ENCODE assay signal across 12 mouse cellular contexts in the genomic region with DNA sequence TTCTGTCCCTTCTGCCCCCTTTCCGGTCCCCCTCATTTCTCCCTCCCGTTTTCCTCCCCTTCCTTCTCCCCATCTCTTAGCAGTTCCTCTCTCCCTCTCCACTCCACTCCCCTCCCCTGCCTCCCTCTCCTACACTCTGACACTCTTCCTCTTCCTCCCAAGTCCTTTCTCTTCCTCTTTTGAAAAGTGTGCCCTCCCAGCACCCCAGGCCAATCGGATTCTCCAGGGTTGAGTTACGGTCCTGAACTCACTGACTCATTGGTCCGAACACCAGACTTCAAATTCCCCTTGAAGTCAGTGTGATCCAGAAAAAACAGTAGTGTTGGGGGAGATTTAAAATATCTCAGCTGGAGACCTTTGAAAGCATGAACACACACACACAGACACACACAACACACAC.
DNase-seq lines count a peak whose midpoint lies in the region; ATAC-seq lines count a peak whose summit lies in the region.
"Had no signal": no experiment of that assay in that cellular context is flagged by ENCODE, and none has a peak within 500 bp of the region (broad histone marks: within the 10 kb centered on the region; RNA-seq: fewer than 3 reads in every experiment).

No protein-coding gene starts in this region.

- no peak overlapping the region for H3K9ac ChIP-seq in kidney, embryonic 16.5 days (replicated peaks; ENCODE audit: low read length)
- H3K9ac ChIP-seq in embryonic facial prominence, embryonic 13.5 days = no peak overlapping the region
- no peak overlapping the region for H3K9ac ChIP-seq in forebrain, embryonic 12.5 days

- no peaks in the 10 kb centered on the region for H3K27me3 ChIP-seq in kidney, embryonic 16.5 days (ENCODE audit: insufficient read depth, low read length)
- H3K27me3 ChIP-seq in embryonic facial prominence, embryonic 13.5 days = no peaks in the 10 kb centered on the region
- peaks cover 8% of the 10 kb centered on the region for H3K27me3 ChIP-seq in megakaryocyte, embryonic 14.5 days (replicated peaks)
- H3K27me3 ChIP-seq in forebrain, embryonic 12.5 days = no peaks in the 10 kb centered on the region

- WGBS in kidney, embryonic 16.5 days = 22% methylated on average over 5 of the region's 5 CpGs
- 9% methylated on average over 5 of the region's 5 CpGs for WGBS in embryonic facial prominence, embryonic 13.5 days
- WGBS in forebrain, embryonic 12.5 days = 22% methylated on average over 5 of the region's 5 CpGs

- peak overlapping the region; percentile 13 for H3K4me2 ChIP-seq in kidney, embryonic 16.5 days (replicated peaks; ENCODE audit: low read depth, low read length)
- H3K4me2 ChIP-seq in embryonic facial prominence, embryonic 13.5 days = peak overlapping the region; percentile 45
- H3K4me2 ChIP-seq in forebrain, embryonic 12.5 days = no peak overlapping the region

- peak; percentile 52 for DNase-seq in embryo, embryonic 10 days (ENCODE audit: low spot score)
- no peak for DNase-seq in embryo, embryonic 11 days
- no peak for DNase-seq in kidney, postnatal 25 days
- DNase-seq in cerebellum, adult 9-10 months = no peak
- DNase-seq: adrenal gland, adult 8-10 months; cerebellum, postnatal 25 days; gastrocnemius, postnatal 10 days; kidney, postnatal 10 days had no signal

- no peaks in the 10 kb centered on the region for H3K36me3 ChIP-seq in kidney, embryonic 16.5 days (ENCODE audit: insufficient read depth, low read length)
- no peaks in the 10 kb centered on the region for H3K36me3 ChIP-seq in embryonic facial prominence, embryonic 13.5 days
- no peaks in the 10 kb centered on the region for H3K36me3 ChIP-seq in megakaryocyte, embryonic 14.5 days (replicated peaks; ENCODE audit: low read length)
- no peaks in the 10 kb centered on the region for H3K36me3 ChIP-seq in forebrain, embryonic 12.5 days (replicated peaks)

- H3K4me1 ChIP-seq in kidney, embryonic 16.5 days (ENCODE audit: insufficient read depth, low read length) = peaks cover 21% of the 10 kb centered on the region
- peaks cover 32% of the 10 kb centered on the region for H3K4me1 ChIP-seq in embryonic facial prominence, embryonic 13.5 days
- peaks cover 22% of the 10 kb centered on the region for H3K4me1 ChIP-seq in megakaryocyte, embryonic 14.5 days
- peaks cover 26% of the 10 kb centered on the region for H3K4me1 ChIP-seq in forebrain, embryonic 12.5 days

- no peak overlapping the region for H3K4me3 ChIP-seq in kidney, embryonic 16.5 days (ENCODE audit: low read length)
- peak overlapping the region; percentile 24 for H3K4me3 ChIP-seq in embryonic facial prominence, embryonic 13.5 days
- peak overlapping the region; percentile 26 for H3K4me3 ChIP-seq in megakaryocyte, embryonic 14.5 days (replicated peaks)
- no peak overlapping the region for H3K4me3 ChIP-seq in forebrain, embryonic 12.5 days (replicated peaks)

- H3K9me3 ChIP-seq in kidney, embryonic 16.5 days (ENCODE audit: low read length) = no peaks in the 10 kb centered on the region; the same call in 1 of the 2 replicates
- no peaks in the 10 kb centered on the region for H3K9me3 ChIP-seq in embryonic facial prominence, embryonic 13.5 days
- H3K9me3 ChIP-seq in megakaryocyte, embryonic 14.5 days = peaks cover 26% of the 10 kb centered on the region
- 0 out of 2 replicates have a peak, but pooled peaks cover 3% of the 10 kb centered on the region for H3K9me3 ChIP-seq in forebrain, embryonic 12.5 days

- no peak for ATAC-seq in kidney, embryonic 16.5 days (ENCODE audit: low FRiP score, low TSS enrichment)
- no peak for ATAC-seq in embryonic facial prominence, embryonic 13.5 days (ENCODE audit: insufficient number of reproducible peaks, insufficient read depth, low FRiP score, low TSS enrichment, low read depth)
- ATAC-seq in forebrain, embryonic 12.5 days (ENCODE audit: low FRiP score) = no peak

- no peak overlapping the region for H3K27ac ChIP-seq in kidney, embryonic 16.5 days (ENCODE audit: low read length)
- H3K27ac ChIP-seq in embryonic facial prominence, embryonic 13.5 days = peak overlapping the region; percentile 68; the same call in 1 of the 2 replicates
- H3K27ac ChIP-seq in forebrain, embryonic 12.5 days = no peak overlapping the region

Comparison
In these comparisons a context has a peak if more than half of its experiments do, and no peak if none do; other contexts are left out.
1. H3K4me3 ChIP-seq: peak in embryonic facial prominence, embryonic 13.5 days (single experiment) and megakaryocyte, embryonic 14.5 days (single experiment); none in kidney, embryonic 16.5 days (single experiment) and forebrain, embryonic 12.5 days (single experiment).